Mouse (Mus musculus) spleen, postnatal 10 days (tissue): ENCODE results near the gene Heatr4.
A peak's percentile ranks its signal among the peaks of the same experiment; 100 is the strongest.

Source experiments
- DNase-seq, 2 experiments: peaks; one replicate each; pipeline ENCODE4 v3.0.0; 2021 to 2022; ENCODE audit warnings: low spot score in 2 of 2

Gene Heatr4

GRCm38 (mm10) chr12:83998341-83999107, 13.9 kb upstream of the Heatr4 start:
- DNase-seq = no peak

- DNase-seq = no peak
Observed at GRCm38 (mm10) chr12:83997221-83997620, 12.6 kb upstream of the Heatr4 start.

GRCm38 (mm10) chr12:83989378-83989777, 4.7 kb upstream of the Heatr4 start:
- DNase-seq = no peak

GRCm38 (mm10) chr12:83988483-83988882, 3.8 kb upstream of the Heatr4 start:
- DNase-seq = no peak

GRCm38 (mm10) chr12:83987583-83988441, 3.2 kb upstream of the Heatr4 start, which contains the start of gene Acot2:
Gene Acot2, plus strand, starts transcription at chr12:83987861.
- peak; percentile 66 to 77 for DNase-seq

GRCm38 (mm10) chr12:83987242-83987582, 2.6 kb upstream of the Heatr4 start:
- no peak for DNase-seq

GRCm38 (mm10) chr12:83981615-83982014, 3.0 kb downstream of the Heatr4 start:
- no peak for DNase-seq

- no peak for DNase-seq
Observed at GRCm38 (mm10) chr12:83978862-83979261, 5.8 kb downstream of the Heatr4 start.

- DNase-seq = peak in 1 of 2 experiments; percentile 27
Observed at GRCm38 (mm10) chr12:83972117-83972516, 12.5 kb downstream of the Heatr4 start.

GRCm38 (mm10) chr12:83965235-83965634, 19.4 kb downstream of the Heatr4 start:
- DNase-seq = no peak

- no peak for DNase-seq
Observed at GRCm38 (mm10) chr12:83958278-83958677, 26.4 kb downstream of the Heatr4 start.

- DNase-seq = no peak
Observed at GRCm38 (mm10) chr12:83951711-83952575, 32.7 kb downstream of the Heatr4 start.

GRCm38 (mm10) chr12:83950840-83951701, 33.6 kb downstream of the Heatr4 start:
- peak; percentile 59 to 66 for DNase-seq

GRCm38 (mm10) chr12:83950493-83950839, 34.2 kb downstream of the Heatr4 start, which contains the start of gene Riox1:
Gene Riox1, plus strand, starts transcription at chr12:83950608.
- DNase-seq = peak in 1 of 2 experiments; percentile 82

GRCm38 (mm10) chr12:83949776-83950492, 34.7 kb downstream of the Heatr4 start:
- no peak for DNase-seq

- DNase-seq = no peak
Observed at GRCm38 (mm10) chr12:83949043-83949442, 35.6 kb downstream of the Heatr4 start.

- no peak for DNase-seq
Observed at GRCm38 (mm10) chr12:83947260-83947811, 37.3 kb downstream of the Heatr4 start.

GRCm38 (mm10) chr12:83941938-83942337, 42.7 kb downstream of the Heatr4 start:
- DNase-seq = no peak

- DNase-seq = no peak
Observed at GRCm38 (mm10) chr12:83940031-83940430, 44.6 kb downstream of the Heatr4 start.

- DNase-seq = no peak
Observed at GRCm38 (mm10) chr12:83939332-83939731, 45.3 kb downstream of the Heatr4 start.
